Mouse (Mus musculus): ENCODE measurements at regions not wholly inside any gene's neighbourhood (a gene's known extent, or its start where the extent isn't known, plus 50 kb on each side); places are given as distances from the start of the nearest gene placed in this dataset.

DNA sequence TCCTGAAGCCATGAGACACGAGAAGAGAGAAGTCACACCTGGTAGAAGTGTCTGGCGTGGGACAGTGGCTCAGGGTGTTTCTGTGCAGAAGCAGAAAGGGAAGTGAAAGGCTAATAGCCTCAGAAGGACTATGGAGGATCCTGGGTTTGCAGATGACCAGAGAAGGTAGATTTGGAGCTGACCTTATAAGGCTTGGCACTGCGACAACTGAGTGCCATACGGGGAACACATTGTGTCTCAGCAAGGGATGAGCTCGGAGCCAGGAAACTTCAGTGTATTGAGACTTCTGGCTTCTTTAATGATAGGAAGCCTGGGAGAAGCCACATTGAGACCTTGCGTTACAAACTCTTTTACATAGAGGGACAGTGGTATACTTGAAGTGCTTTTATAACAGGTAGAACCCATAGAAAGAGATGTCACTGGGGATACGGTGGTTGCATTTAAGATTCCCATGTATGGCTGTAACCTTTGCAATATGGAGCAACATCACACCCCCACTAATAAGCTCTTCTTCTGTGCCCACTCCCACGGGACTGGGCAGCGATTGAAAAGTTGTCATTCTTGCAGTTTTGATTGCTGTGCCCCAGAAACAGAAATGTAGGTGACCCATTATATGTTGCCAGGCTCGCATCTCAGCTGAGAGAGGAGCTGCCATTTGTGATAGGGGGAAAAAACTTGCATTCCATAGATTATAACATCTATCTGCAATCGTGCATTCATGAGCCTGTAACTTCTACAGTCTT, 61.8 kb upstream of the Dync1i1 start:
- no peak for ATAC-seq
- H3K36me3 ChIP-seq (ENCODE audit: control insufficient read depth, insufficient read depth), result no peaks in the 10 kb centered on the region
- 88% methylated on average over 11 of the region's 11 CpGs for WGBS

DNA sequence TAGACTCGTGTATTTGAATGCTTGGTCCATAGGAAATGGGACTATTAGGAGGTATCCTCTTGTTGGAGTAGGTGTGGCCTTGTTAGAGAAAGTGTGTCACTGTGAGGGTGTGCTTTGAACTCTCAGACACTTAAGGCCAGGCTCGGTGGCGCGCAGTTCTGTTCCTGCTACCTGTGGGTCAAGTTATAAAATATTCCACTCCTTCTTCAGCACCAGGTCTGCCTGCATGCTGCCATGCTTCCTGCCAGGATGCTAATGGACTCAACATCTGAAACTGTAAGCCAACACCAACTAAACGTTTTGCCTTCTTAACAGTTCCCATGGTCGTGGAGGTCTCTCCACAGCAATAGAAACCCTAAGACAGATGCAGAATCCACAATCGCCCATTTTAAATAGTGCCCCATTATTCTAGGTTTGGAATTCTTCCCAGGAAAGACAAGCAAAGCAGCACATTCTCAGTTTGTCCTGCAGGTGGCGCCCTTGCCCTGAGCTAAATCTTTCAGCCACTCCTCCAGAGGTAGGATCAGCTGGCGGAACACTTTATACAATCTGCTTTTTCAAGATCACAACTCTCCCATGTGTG, 80.2 kb upstream of the Dync1i1 start:
- H3K27ac ChIP-seq (ENCODE audit: low read length), result no peak overlapping the region
- no peaks in the 10 kb centered on the region for H3K27me3 ChIP-seq (replicated peaks; ENCODE audit: control insufficient read depth, insufficient read depth, low read length)
- no peak overlapping the region for H3K4me2 ChIP-seq (ENCODE audit: low read length)
- H3K36me3 ChIP-seq (ENCODE audit: control insufficient read depth, insufficient read depth), result no peaks in the 10 kb centered on the region
- no peaks in the 10 kb centered on the region for H3K4me1 ChIP-seq (replicated peaks; ENCODE audit: control insufficient read depth, insufficient read depth, low read length)
- H3K9me3 ChIP-seq (ENCODE audit: control insufficient read depth, low read length), result no peaks in the 10 kb centered on the region
- WGBS, result 24% methylated on average over 9 of the region's 9 CpGs
- no peak overlapping the region for H3K4me3 ChIP-seq (replicated peaks; ENCODE audit: low read length)
- H3K9ac ChIP-seq (replicated peaks; ENCODE audit: low read depth, low read length), result no peak overlapping the region
- peak; percentile 85 for ATAC-seq

More for the DNA sequence above, 61.8 kb upstream of the Dync1i1 start:
- Histone ChIP-seq H3K4me2 (ENCODE audit: low read length) (no peak overlapping the region), H3K9me3 (ENCODE audit: control insufficient read depth, low read length) (no peaks in the 10 kb centered on the region), H3K27ac (ENCODE audit: low read length) (no peak overlapping the region), H3K9ac (replicated peaks; ENCODE audit: low read depth, low read length) (no peak overlapping the region), H3K4me3 (replicated peaks; ENCODE audit: low read length) (no peak overlapping the region), H3K4me1 (replicated peaks; ENCODE audit: control insufficient read depth, insufficient read depth, low read length) (no peaks in the 10 kb centered on the region), H3K27me3 (replicated peaks; ENCODE audit: control insufficient read depth, insufficient read depth, low read length) (no peaks in the 10 kb centered on the region)

DNA sequence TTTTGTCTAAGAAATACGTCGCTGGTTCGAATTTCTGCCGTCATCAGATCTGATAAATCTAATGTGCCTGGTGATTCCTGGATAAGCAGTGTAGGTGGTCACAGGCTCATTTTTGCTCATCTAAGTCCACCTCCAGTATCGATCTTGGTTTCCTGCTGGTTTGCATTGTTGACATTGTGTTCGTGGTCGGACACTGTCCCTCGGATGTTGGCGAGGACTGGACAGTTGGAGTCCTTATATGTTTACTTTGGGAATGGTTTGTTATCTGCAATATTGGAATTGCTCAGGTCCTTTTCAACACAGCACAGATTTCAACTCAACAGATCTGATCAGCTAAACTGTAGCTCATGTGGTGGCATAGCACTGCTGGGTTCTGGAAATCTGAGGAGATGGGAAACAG, 91.2 kb upstream of the Dync1i1 start:
- H3K4me1 ChIP-seq (replicated peaks; ENCODE audit: control insufficient read depth, insufficient read depth, low read length), result 0 out of 2 replicates have a peak, but pooled peaks cover 2% of the 10 kb centered on the region
- no peak overlapping the region for H3K4me2 ChIP-seq (ENCODE audit: low read length)
- no peaks in the 10 kb centered on the region for H3K27me3 ChIP-seq (replicated peaks; ENCODE audit: control insufficient read depth, insufficient read depth, low read length)
- H3K9me3 ChIP-seq (ENCODE audit: control insufficient read depth, low read length), result no peaks in the 10 kb centered on the region
- no peak for ATAC-seq
- no peaks in the 10 kb centered on the region for H3K36me3 ChIP-seq (ENCODE audit: control insufficient read depth, insufficient read depth)
- H3K9ac ChIP-seq (replicated peaks; ENCODE audit: low read depth, low read length), result no peak overlapping the region
- 93% methylated on average over 9 of the region's 9 CpGs for WGBS
- no peak overlapping the region for H3K4me3 ChIP-seq (replicated peaks; ENCODE audit: low read length)
- no peak overlapping the region for H3K27ac ChIP-seq (ENCODE audit: low read length)

DNA sequence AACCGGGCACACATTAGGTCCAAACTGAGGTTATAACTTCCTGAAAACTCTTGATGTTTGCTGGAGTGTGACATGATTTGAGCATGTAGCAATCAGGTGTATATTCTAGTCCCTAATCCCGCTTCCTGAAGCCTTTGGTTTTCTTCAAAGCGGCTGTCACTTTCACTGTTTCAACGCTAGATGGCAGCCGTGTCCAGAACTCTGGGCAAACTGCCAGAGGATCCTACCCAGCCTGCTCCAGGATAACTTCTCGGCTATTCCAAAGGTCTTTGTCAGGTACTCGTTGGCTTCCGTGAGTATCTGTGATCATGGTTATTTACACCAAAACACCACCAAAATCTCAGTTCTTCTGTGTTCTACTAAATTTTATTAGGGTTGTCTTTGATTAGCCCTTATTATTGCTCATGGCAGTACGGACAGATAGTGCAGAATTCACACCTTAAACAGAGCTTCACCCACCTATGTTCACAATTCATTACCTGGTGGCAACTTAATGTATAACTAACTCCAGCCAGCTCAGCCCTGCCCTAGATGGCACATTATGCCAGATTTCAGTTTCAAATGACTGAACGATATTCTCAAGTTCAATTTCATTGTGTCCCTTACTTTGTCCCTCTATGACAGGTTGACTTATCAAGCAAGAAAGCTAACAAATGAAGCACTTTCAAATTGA, 92.3 kb upstream of the Dync1i1 start:
- no peak overlapping the region for H3K27ac ChIP-seq (ENCODE audit: low read length)
- no peak overlapping the region for H3K4me3 ChIP-seq (replicated peaks; ENCODE audit: low read length)
- H3K4me2 ChIP-seq (ENCODE audit: low read length), result peak overlapping the region; percentile 29; the same call in 1 of the 2 replicates
- no peaks in the 10 kb centered on the region for H3K36me3 ChIP-seq (ENCODE audit: control insufficient read depth, insufficient read depth)
- 23% methylated on average over 10 of the region's 10 CpGs for WGBS
- no peaks in the 10 kb centered on the region for H3K9me3 ChIP-seq (ENCODE audit: control insufficient read depth, low read length)
- no peak overlapping the region for H3K9ac ChIP-seq (replicated peaks; ENCODE audit: low read depth, low read length)
- no peaks in the 10 kb centered on the region for H3K27me3 ChIP-seq (replicated peaks; ENCODE audit: control insufficient read depth, insufficient read depth, low read length)
- 0 out of 2 replicates have a peak, but pooled peaks cover 2% of the 10 kb centered on the region for H3K4me1 ChIP-seq (replicated peaks; ENCODE audit: control insufficient read depth, insufficient read depth, low read length)
- ATAC-seq, result peak; percentile 65

DNA sequence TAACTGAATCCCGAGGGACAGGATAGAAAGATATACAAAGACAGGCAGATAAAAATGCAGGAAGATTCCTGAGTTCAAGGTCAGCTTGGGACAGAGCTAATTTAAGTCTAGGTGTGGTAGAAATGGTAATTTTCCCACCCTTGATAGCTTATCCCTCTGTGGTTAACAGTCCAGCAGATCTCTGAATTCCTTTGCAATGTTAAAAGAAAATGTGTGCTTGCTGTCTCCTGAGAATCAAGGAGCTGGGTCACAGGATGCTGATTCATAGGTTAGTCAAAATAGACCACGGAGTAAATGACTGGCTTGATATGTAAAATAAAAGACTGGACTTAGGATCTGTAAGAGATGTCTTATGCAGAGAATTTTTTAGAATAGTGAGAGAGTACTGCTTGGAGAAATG, 101.4 kb upstream of the Dync1i1 start:
- ATAC-seq, result no peak
- H3K4me1 ChIP-seq (replicated peaks; ENCODE audit: control insufficient read depth, insufficient read depth, low read length), result no peaks in the 10 kb centered on the region
- no peaks in the 10 kb centered on the region for H3K36me3 ChIP-seq (ENCODE audit: control insufficient read depth, insufficient read depth)
- no peaks in the 10 kb centered on the region for H3K9me3 ChIP-seq (ENCODE audit: control insufficient read depth, low read length)
- no peak overlapping the region for H3K4me3 ChIP-seq (replicated peaks; ENCODE audit: low read length)
- H3K27me3 ChIP-seq (replicated peaks; ENCODE audit: control insufficient read depth, insufficient read depth, low read length), result no peaks in the 10 kb centered on the region
- H3K9ac ChIP-seq (replicated peaks; ENCODE audit: low read depth, low read length), result no peak overlapping the region
- H3K4me2 ChIP-seq (ENCODE audit: low read length), result no peak overlapping the region
- no peak overlapping the region for H3K27ac ChIP-seq (ENCODE audit: low read length)
- WGBS, result 74% methylated on average over 2 of the region's 2 CpGs

DNA sequence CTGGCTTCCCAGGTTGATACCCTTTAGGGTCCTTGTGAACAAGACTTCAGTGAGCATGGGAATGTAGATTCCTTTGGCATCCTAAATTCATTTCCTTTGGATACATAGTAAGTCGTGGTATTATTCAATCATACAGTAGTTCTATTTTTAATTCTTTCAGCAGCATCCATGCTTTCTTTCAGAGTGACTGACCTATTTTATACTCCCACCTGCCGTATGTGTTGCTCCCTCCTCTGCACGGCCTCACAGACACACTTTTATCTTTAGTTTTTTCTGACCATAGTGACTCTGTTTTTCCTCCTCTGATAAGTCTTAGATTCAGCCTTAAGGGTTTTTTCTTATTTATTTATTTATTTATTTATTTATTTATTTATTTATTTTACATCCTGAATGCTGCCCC, 103.9 kb upstream of the Dync1i1 start:
- ATAC-seq, result no peak
- WGBS, result 97% methylated on average over 3 of the region's 3 CpGs
- no peaks in the 10 kb centered on the region for H3K4me1 ChIP-seq (replicated peaks; ENCODE audit: control insufficient read depth, insufficient read depth, low read length)
- H3K4me3 ChIP-seq (replicated peaks; ENCODE audit: low read length), result no peak overlapping the region
- H3K27ac ChIP-seq (ENCODE audit: low read length), result no peak overlapping the region
- no peaks in the 10 kb centered on the region for H3K27me3 ChIP-seq (replicated peaks; ENCODE audit: control insufficient read depth, insufficient read depth, low read length)
- H3K4me2 ChIP-seq (ENCODE audit: low read length), result no peak overlapping the region
- no peaks in the 10 kb centered on the region for H3K36me3 ChIP-seq (ENCODE audit: control insufficient read depth, insufficient read depth)
- no peaks in the 10 kb centered on the region for H3K9me3 ChIP-seq (ENCODE audit: control insufficient read depth, low read length)
- no peak overlapping the region for H3K9ac ChIP-seq (replicated peaks; ENCODE audit: low read depth, low read length)

DNA sequence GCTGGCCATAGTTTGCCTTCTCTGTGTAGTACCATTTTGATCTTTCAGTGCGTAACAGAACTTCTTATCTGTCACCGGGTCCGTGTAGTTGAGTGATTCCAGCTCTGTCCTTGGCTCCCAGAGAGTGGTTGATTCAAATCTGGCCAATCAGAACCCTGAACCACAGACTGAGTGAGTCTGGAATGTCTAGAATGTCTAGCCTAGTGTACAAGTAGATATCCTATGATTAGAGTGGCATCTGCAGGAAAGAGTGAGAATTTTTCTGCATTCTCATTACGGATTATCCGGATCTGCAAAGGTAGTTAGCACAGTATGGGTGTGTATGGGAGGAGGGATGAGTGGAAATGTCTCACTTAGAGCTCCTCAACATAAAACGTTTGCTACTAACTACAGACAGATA, 97.9 kb upstream of the Pdk4 start:
- no peaks in the 10 kb centered on the region for H3K27me3 ChIP-seq (replicated peaks; ENCODE audit: control insufficient read depth, insufficient read depth, low read length)
- H3K4me3 ChIP-seq (replicated peaks; ENCODE audit: low read length), result no peak overlapping the region
- WGBS, result 82% methylated on average over 6 of the region's 6 CpGs
- no peak overlapping the region for H3K27ac ChIP-seq (ENCODE audit: low read length)
- no peaks in the 10 kb centered on the region for H3K4me1 ChIP-seq (replicated peaks; ENCODE audit: control insufficient read depth, insufficient read depth, low read length)
- H3K36me3 ChIP-seq (ENCODE audit: control insufficient read depth, insufficient read depth), result no peaks in the 10 kb centered on the region
- no peak for ATAC-seq
- no peak overlapping the region for H3K9ac ChIP-seq (replicated peaks; ENCODE audit: low read depth, low read length)
- no peak overlapping the region for H3K4me2 ChIP-seq (ENCODE audit: low read length)
- no peaks in the 10 kb centered on the region for H3K9me3 ChIP-seq (ENCODE audit: control insufficient read depth, low read length)

DNA sequence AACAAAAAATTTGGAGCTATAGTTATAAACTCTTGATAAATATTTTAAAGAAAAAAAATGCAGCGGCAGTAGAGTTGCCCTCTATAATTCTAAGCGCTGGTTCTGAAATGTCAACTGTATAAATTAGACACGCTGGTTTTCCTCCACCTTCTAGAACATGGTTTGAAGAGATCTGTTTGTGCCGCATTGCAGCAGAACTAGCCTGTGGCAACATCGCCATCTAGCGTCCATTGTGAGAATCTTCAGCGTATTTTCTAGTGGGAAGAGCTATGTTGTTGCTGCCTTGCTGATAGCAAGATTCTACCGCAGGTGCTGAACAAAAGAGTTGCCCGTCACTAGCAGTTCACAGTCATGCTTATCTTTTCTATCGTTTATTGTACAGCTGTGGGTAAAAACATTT, 93.5 kb upstream of the Pdk4 start:
- Histone ChIP-seq H3K4me1 (replicated peaks; ENCODE audit: control insufficient read depth, insufficient read depth, low read length) (no peaks in the 10 kb centered on the region), H3K9ac (replicated peaks; ENCODE audit: low read depth, low read length) (no peak overlapping the region), H3K4me2 (ENCODE audit: low read length) (no peak overlapping the region), H3K27me3 (replicated peaks; ENCODE audit: control insufficient read depth, insufficient read depth, low read length) (no peaks in the 10 kb centered on the region), H3K9me3 (ENCODE audit: control insufficient read depth, low read length) (no peaks in the 10 kb centered on the region), H3K36me3 (ENCODE audit: control insufficient read depth, insufficient read depth) (no peaks in the 10 kb centered on the region), H3K4me3 (replicated peaks; ENCODE audit: low read length) (no peak overlapping the region), H3K27ac (ENCODE audit: low read length) (no peak overlapping the region)
- ATAC-seq, result peak; percentile 93
- WGBS, result 4% methylated on average over 10 of the region's 10 CpGs

DNA sequence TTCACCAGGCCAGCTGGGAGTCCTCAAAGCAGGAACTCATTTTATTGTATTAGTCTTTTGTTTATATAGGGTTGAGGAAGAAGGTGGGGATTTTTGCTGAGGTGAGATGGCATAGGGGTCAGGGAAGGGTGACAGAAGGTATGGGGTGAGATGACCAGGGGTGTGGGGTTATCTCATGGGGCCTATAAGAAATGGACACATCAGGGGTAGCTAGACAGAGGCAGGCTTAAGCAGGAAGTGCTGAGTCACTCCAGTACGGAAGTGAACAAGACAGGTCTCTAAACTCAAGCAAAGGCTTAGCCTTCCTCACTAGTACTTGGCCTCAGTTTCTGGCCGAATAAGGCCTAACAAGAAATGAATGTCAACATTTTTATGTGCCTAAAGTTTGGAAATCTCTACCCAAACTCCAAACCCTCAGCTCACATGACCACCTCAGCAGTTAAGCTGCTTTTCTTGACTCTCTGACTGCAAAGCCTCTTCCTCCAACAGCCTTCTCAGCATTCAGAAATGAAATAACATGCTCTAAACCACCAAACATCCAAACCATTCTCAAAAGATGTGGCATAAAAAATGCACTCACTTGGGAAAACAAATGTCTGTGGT, 86.9 kb upstream of the Pdk4 start:
- Histone ChIP-seq H3K4me3 (replicated peaks; ENCODE audit: low read length) (no peak overlapping the region), H3K4me2 (ENCODE audit: low read length) (no peak overlapping the region), H3K36me3 (ENCODE audit: control insufficient read depth, insufficient read depth) (no peaks in the 10 kb centered on the region), H3K9me3 (ENCODE audit: control insufficient read depth, low read length) (no peaks in the 10 kb centered on the region), H3K27me3 (replicated peaks; ENCODE audit: control insufficient read depth, insufficient read depth, low read length) (no peaks in the 10 kb centered on the region), H3K9ac (replicated peaks; ENCODE audit: low read depth, low read length) (no peak overlapping the region), H3K27ac (ENCODE audit: low read length) (no peak overlapping the region), H3K4me1 (replicated peaks; ENCODE audit: control insufficient read depth, insufficient read depth, low read length) (no peaks in the 10 kb centered on the region)
- WGBS, result 82% methylated on average over 2 of the region's 2 CpGs
- ATAC-seq, result no peak
